Mouse (Mus musculus) myocyte (in vitro differentiated cells): ENCODE results near the gene Fam166b. TPM values are rescaled to one million over a fixed set of nuclear protein-coding genes. Genes with fewer than 3 reads are reported as not detected.

Source experiments
- H3K27me3 ChIP-seq: one replicate; pipeline ENCODE4 v1.6.1; 2011; ENCODE audit not compliant: control insufficient read depth, insufficient read depth, insufficient read length
- H3K36me3 ChIP-seq: one replicate; pipeline ENCODE4 v1.6.1; 2011; ENCODE audit not compliant: control insufficient read depth, insufficient read depth
- H3K4me2 ChIP-seq: one replicate; pipeline ENCODE4 v1.6.1; 2011; ENCODE audit warnings: low read depth, control low read depth
- H3K4me3 ChIP-seq: one replicate; pipeline ENCODE4 v1.5.1; 2011; ENCODE audit warnings: mild to moderate bottlenecking, control low read depth, moderate library complexity
- H3K79me2 ChIP-seq: one replicate; pipeline ENCODE4 v1.6.1; 2011; ENCODE audit not compliant: control insufficient read depth, insufficient read depth
- H3ac ChIP-seq: one replicate; pipeline ENCODE4 v1.6.1; 2011; ENCODE audit not compliant: control insufficient read depth, insufficient read length
- CEBPB ChIP-seq: IDR thresholded peaks from 2 replicates; pipeline ENCODE4 v1.6.1; 2011; ENCODE audit warnings: mild to moderate bottlenecking, moderate library complexity; ENCODE audit not compliant: poor library complexity, insufficient read depth, severe bottlenecking
- E2F4 ChIP-seq: IDR thresholded peaks from one replicate; pipeline ENCODE4 v1.6.1; 2011; ENCODE audit warnings: mild to moderate bottlenecking, control low read depth, moderate library complexity; ENCODE audit not compliant: insufficient read depth
- MAX ChIP-seq: IDR thresholded peaks from one replicate; pipeline ENCODE4 v1.6.1; 2011; ENCODE audit warnings: low read depth, mild to moderate bottlenecking, control low read depth
- MYOD1 ChIP-seq, 3 experiments: IDR thresholded peaks; one replicate each; pipeline ENCODE4 v1.6.1; 2011; ENCODE audit warnings: control low read depth in 2 of 3, low read depth in 2 of 3, mild to moderate bottlenecking in 2 of 3, moderate library complexity in 1 of 3; ENCODE audit not compliant: insufficient read length in 2 of 3, control insufficient read depth in 1 of 3
- MYOG ChIP-seq, 3 experiments: IDR thresholded peaks; one replicate each; pipeline ENCODE4 v1.6.1; 2011; ENCODE audit warnings: control low read depth in 2 of 3, low read depth in 2 of 3, mild to moderate bottlenecking in 2 of 3; ENCODE audit not compliant: insufficient read length in 2 of 3, control insufficient read depth in 1 of 3, insufficient read depth in 1 of 3
- POLR2A ChIP-seq: IDR thresholded peaks from one replicate; pipeline ENCODE4 v1.6.1; 2011; ENCODE audit warnings: low read depth, mild to moderate bottlenecking, control low read depth, moderate library complexity; ENCODE audit not compliant: insufficient read length
- POLR2AphosphoS2 ChIP-seq: IDR thresholded peaks from one replicate; pipeline ENCODE4 v1.6.1; 2011; ENCODE audit warnings: low read depth, control low read depth; ENCODE audit not compliant: insufficient read length
- REST ChIP-seq: IDR thresholded peaks from one replicate; pipeline ENCODE4 v1.6.1; 2011; ENCODE audit warnings: mild to moderate bottlenecking, control low read depth, moderate library complexity; ENCODE audit not compliant: insufficient read depth, insufficient read length
- SRF ChIP-seq: IDR thresholded peaks from one replicate; pipeline ENCODE4 v1.6.1; 2011; ENCODE audit warnings: low read depth; ENCODE audit not compliant: control insufficient read depth, insufficient read length
- TCF12 ChIP-seq: IDR thresholded peaks from one replicate; pipeline ENCODE4 v1.6.1; 2011; ENCODE audit warnings: mild to moderate bottlenecking, control low read depth; ENCODE audit not compliant: poor library complexity, insufficient read depth, severe bottlenecking
- TCF3 ChIP-seq: IDR thresholded peaks from one replicate; pipeline ENCODE4 v1.6.1; 2011; ENCODE audit warnings: low read depth, control low read depth; ENCODE audit not compliant: insufficient read length
- USF1 ChIP-seq: IDR thresholded peaks from one replicate; pipeline ENCODE4 v1.6.1; 2011; ENCODE audit warnings: low read depth, mild to moderate bottlenecking, control low read depth, moderate library complexity
- polyA plus RNA-seq: library from polyadenylated mRNA; unstranded; fragments of >200 nt; fragmentation: generic; extraction: Trizol; gene quantifications from one replicate; pipeline ENCODE4 v1.2.1, GENCODE M21; 2012; ENCODE audit warnings: missing spikeins

The Fam166b gene
- 0.04 TPM for polyA plus RNA-seq

DNA sequence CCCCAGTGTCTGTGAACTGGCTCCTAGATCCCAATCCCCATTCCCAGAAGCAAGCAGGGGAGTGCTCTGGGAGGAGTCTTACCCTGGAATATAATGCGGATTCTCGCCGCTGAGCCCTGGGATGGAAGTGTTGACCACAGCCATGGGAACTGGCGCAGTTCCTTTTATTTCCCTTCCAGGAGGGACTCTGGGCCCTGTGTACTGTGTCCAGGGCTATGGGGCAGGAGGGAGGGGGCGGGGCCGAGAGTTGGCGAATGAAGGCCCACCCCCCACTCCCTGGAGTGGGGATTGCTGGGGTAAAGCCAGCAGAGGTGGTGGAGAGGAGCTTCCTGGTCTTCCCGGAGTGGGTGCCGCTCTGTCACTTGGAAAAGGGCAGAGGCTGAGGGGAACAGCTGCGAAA is at the start of gene Fam166b:
TSS of gene Fam166b (minus strand) at position 189 of the 400 bp plus-strand sequence.
- H3K4me2 ChIP-seq = no peak within 1 kb of the TSS
- no peaks in the 10 kb centered on the region for H3K36me3 ChIP-seq
- no peak within 1 kb of the TSS for H3K4me3 ChIP-seq
- H3K79me2 ChIP-seq = no peaks in the 10 kb centered on the region
- no peak within 1 kb of the TSS for H3ac ChIP-seq
- H3K27me3 ChIP-seq = no peaks in the 10 kb centered on the region
- no peak for TF ChIP-seq MYOD1 (IDR thresholded peaks at IDR 0.05; ENCODE audit: control insufficient read depth in 1 of 3, insufficient read length in 2 of 3, low read depth in 2 of 3)
- TF ChIP-seq SRF = no peak
- TF ChIP-seq TCF12 = no peak
- no peak for TF ChIP-seq USF1
- TF ChIP-seq TCF3 = no peak
- TF ChIP-seq POLR2AphosphoS2 = no peak
- TF ChIP-seq MAX = no peak
- no peak for TF ChIP-seq MYOG (IDR thresholded peaks at IDR 0.05; ENCODE audit: control insufficient read depth in 1 of 3, insufficient read depth in 1 of 3, insufficient read length in 2 of 3, low read depth in 2 of 3)
- TF ChIP-seq POLR2A = no peak
- no peak for TF ChIP-seq CEBPB
- TF ChIP-seq REST = no peak
- TF ChIP-seq E2F4 = no peak

DNA sequence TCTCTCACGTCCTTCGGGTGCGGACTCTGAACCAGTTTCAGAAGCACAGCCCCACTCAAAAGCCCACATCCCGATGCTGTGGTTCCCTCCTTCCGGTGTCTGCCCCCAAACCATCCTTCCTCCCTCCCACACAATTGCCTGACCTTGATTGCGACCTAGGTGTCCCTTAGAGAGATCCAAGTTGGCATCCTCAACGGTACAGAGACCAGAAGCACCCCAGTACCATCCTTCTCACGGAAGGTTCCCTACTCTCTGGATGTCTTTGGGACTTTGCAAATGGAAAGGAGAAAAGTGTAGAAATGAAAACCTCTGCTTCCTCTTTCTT is 49.6 kb upstream of the Fam166b start:
- Histone ChIP-seq H3K79me2 (no peaks in the 10 kb centered on the region), H3K27me3 (no peaks in the 10 kb centered on the region), H3ac (no peak overlapping the region), H3K4me3 (no peak overlapping the region), H3K4me2 (no peak overlapping the region), H3K36me3 (no peaks in the 10 kb centered on the region)
- no peak for TF ChIP-seq MYOD1 (IDR thresholded peaks at IDR 0.05; ENCODE audit: control insufficient read depth in 1 of 3, insufficient read length in 2 of 3, low read depth in 2 of 3)
- TF ChIP-seq TCF3 = no peak
- no peak for TF ChIP-seq POLR2AphosphoS2
- no peak for TF ChIP-seq SRF
- TF ChIP-seq POLR2A = no peak
- TF ChIP-seq E2F4 = no peak
- no peak for TF ChIP-seq TCF12
- no peak for TF ChIP-seq USF1
- TF ChIP-seq CEBPB = no peak
- TF ChIP-seq MAX = no peak
- no peak for TF ChIP-seq MYOG (IDR thresholded peaks at IDR 0.05; ENCODE audit: control insufficient read depth in 1 of 3, insufficient read depth in 1 of 3, insufficient read length in 2 of 3, low read depth in 2 of 3)
- no peak for TF ChIP-seq REST

GRCm38 (mm10) chr4:43477857-43478533 is 49.1 kb upstream of the Fam166b start:
- no peaks in the 10 kb centered on the region for H3K36me3 ChIP-seq
- no peak overlapping the region for H3K4me3 ChIP-seq
- no peaks in the 10 kb centered on the region for H3K79me2 ChIP-seq
- no peak overlapping the region for H3ac ChIP-seq
- TF ChIP-seq MYOG (IDR thresholded peaks at IDR 0.05; ENCODE audit: control insufficient read depth in 1 of 3, insufficient read depth in 1 of 3, insufficient read length in 2 of 3, low read depth in 2 of 3) = no peak
- TF ChIP-seq POLR2AphosphoS2 = no peak
- TF ChIP-seq TCF3 = no peak
- no peak for TF ChIP-seq POLR2A
- no peak for TF ChIP-seq E2F4
- no peak for TF ChIP-seq USF1
- TF ChIP-seq REST = no peak
- no peak for TF ChIP-seq CEBPB
- TF ChIP-seq TCF12 = no peak
- no peak overlapping the region for H3K4me2 ChIP-seq
- no peaks in the 10 kb centered on the region for H3K27me3 ChIP-seq

GRCm38 (mm10) chr4:43476604-43477003 is 47.7 kb upstream of the Fam166b start:
- Histone ChIP-seq H3K4me3 (no peak overlapping the region), H3K27me3 (no peaks in the 10 kb centered on the region), H3K79me2 (no peaks in the 10 kb centered on the region), H3K36me3 (no peaks in the 10 kb centered on the region), H3ac (no peak overlapping the region), H3K4me2 (no peak overlapping the region)
- TF ChIP-seq POLR2A = no peak
- TF ChIP-seq REST = no peak
- no peak for TF ChIP-seq MAX
- no peak for TF ChIP-seq MYOD1 (IDR thresholded peaks at IDR 0.05; ENCODE audit: control insufficient read depth in 1 of 3, insufficient read length in 2 of 3, low read depth in 2 of 3)
- no peak for TF ChIP-seq TCF12
- TF ChIP-seq CEBPB = no peak
- no peak for TF ChIP-seq SRF
- TF ChIP-seq TCF3 = no peak
- no peak for TF ChIP-seq MYOG (IDR thresholded peaks at IDR 0.05; ENCODE audit: control insufficient read depth in 1 of 3, insufficient read depth in 1 of 3, insufficient read length in 2 of 3, low read depth in 2 of 3)
- TF ChIP-seq E2F4 = no peak
- TF ChIP-seq POLR2AphosphoS2 = no peak
- no peak for TF ChIP-seq USF1
